Mouse (Mus musculus) liver, embryonic 15.5 days (tissue): Measurements from ENCODE around the gene Lims1. TPM values are rescaled to one million over a fixed set of nuclear protein-coding genes. Genes with fewer than 3 reads are reported as not detected.

Experiments used
- ATAC-seq: fragments of 200-750 bp; cut with Nextera tagmentation; 2 replicates; pipeline ENCODE4 v1.8.0; 2017; ENCODE audit warnings: moderate number of reproducible peaks, mild to moderate bottlenecking, moderate library complexity; ENCODE audit not compliant: insufficient read depth
- H3K27ac ChIP-seq: fragments of 300-500 bp; sonication (generic); replicated peaks from 2 replicates; pipeline ENCODE4 v1.5.1; 2015; ENCODE audit warnings: mild to moderate bottlenecking, inconsistent platforms
- H3K27me3 ChIP-seq: fragments of 300-500 bp; sonication (generic); 2 replicates; pipeline ENCODE4 v1.6.1; 2015; ENCODE audit warnings: mild to moderate bottlenecking, inconsistent platforms
- H3K36me3 ChIP-seq: fragments of 300-500 bp; sonication (generic); replicated peaks from 2 replicates; pipeline ENCODE4 v1.6.1; 2015; ENCODE audit warnings: moderate library complexity, mild to moderate bottlenecking, inconsistent platforms
- H3K4me1 ChIP-seq: fragments of 300-500 bp; sonication (generic); replicated peaks from 2 replicates; pipeline ENCODE4 v1.6.1; 2015; ENCODE audit warnings: inconsistent platforms
- H3K4me2 ChIP-seq: fragments of 300-500 bp; sonication (generic); 2 replicates; pipeline ENCODE4 v1.6.1; 2015; ENCODE audit warnings: moderate library complexity, mild to moderate bottlenecking, inconsistent platforms
- H3K4me3 ChIP-seq: fragments of 300-500 bp; sonication (generic); replicated peaks from 2 replicates; pipeline ENCODE4 v1.5.1; 2015; ENCODE audit warnings: mild to moderate bottlenecking, inconsistent platforms
- H3K9ac ChIP-seq: fragments of 300-500 bp; sonication (generic); 2 replicates; pipeline ENCODE4 v1.6.1; 2015; ENCODE audit warnings: moderate library complexity, mild to moderate bottlenecking, inconsistent platforms
- H3K9me3 ChIP-seq: fragments of 300-500 bp; sonication (generic); replicated peaks from 2 replicates; pipeline ENCODE4 v1.6.1; 2016; ENCODE audit warnings: inconsistent platforms
- WGBS: fragments of 180-500 bp; shearing (Covaris S2); methylation state at CpG from one replicate; pipeline ENCODE4 v1.1.7; 2015; ENCODE audit warnings: mixed read lengths; ENCODE audit not compliant: insufficient replicate concordance; 5-methylcytosine and 5-hydroxymethylcytosine counted together
- polyA plus RNA-seq: library from polyadenylated mRNA; unstranded; fragments of >200 nt; fragmentation: Nextera tagmentation; extraction: Ambion mirVana; gene quantifications from 2 replicates; pipeline ENCODE4 v1.2.1, GENCODE M21; 2015

Gene Lims1
- polyA plus RNA-seq, 1 experiment from 2014 or later: 85.4 TPM

DNA sequence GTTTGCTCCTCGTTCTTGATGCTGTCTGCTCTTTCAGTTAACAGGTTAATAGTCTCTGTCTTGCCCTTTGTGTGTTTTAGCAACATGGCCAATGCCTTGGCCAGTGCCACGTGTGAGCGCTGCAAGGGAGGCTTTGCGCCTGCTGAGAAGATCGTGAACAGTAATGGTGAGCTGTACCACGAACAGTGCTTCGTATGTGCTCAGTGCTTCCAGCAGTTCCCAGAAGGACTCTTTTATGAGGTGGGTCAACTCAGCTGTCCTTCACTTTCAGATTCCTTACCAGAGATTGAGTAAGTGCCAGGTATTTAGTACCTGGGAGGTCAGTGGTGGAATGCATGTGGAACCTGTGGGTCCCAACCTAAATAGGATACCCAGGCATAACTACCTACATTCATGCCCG lies 75.7 kb downstream of the Lims1 start:
- H3K9me3 ChIP-seq: no peaks in the 10 kb centered on the region
- no peak overlapping the region for H3K9ac ChIP-seq
- no peak overlapping the region for H3K27ac ChIP-seq
- peaks cover 64% of the 10 kb centered on the region for H3K36me3 ChIP-seq
- ATAC-seq: no peak
- H3K4me3 ChIP-seq: no peak overlapping the region
- H3K27me3 ChIP-seq: no peaks in the 10 kb centered on the region
- WGBS: 93% methylated on average over 8 of the region's 8 CpGs
- H3K4me1 ChIP-seq: peaks cover 18% of the 10 kb centered on the region
- no peak overlapping the region for H3K4me2 ChIP-seq

- WGBS: 83% methylated on average over 3 of the region's 3 CpGs
- Histone ChIP-seq H3K9ac (no peak overlapping the region), H3K27me3 (no peaks in the 10 kb centered on the region), H3K9me3 (no peaks in the 10 kb centered on the region), H3K36me3 (peaks cover 67% of the 10 kb centered on the region), H3K27ac (no peak overlapping the region), H3K4me3 (no peak overlapping the region), H3K4me1 (peaks cover 29% of the 10 kb centered on the region), H3K4me2 (no peak overlapping the region)
- no peak for ATAC-seq
These were observed 78.6 kb downstream of the Lims1 start for GRCm38 (mm10) chr10:58401838-58402237.

- Histone ChIP-seq H3K27me3 (no peaks in the 10 kb centered on the region), H3K4me3 (no peak overlapping the region), H3K9ac (no peak overlapping the region), H3K9me3 (no peaks in the 10 kb centered on the region), H3K36me3 (peaks cover 80% of the 10 kb centered on the region), H3K4me1 (peaks cover 29% of the 10 kb centered on the region), H3K27ac (peak overlapping the region; percentile 64), H3K4me2 (no peak overlapping the region)
- WGBS: 61% methylated on average over 6 of the region's 6 CpGs
- ATAC-seq: no peak
These were observed 81.4 kb downstream of the Lims1 start for GRCm38 (mm10) chr10:58404639-58405038.

- WGBS: 24% methylated on average over 4 of the region's 4 CpGs
- Histone ChIP-seq H3K9me3 (no peaks in the 10 kb centered on the region), H3K4me2 (no peak overlapping the region), H3K9ac (no peak overlapping the region), H3K4me1 (peaks cover 29% of the 10 kb centered on the region), H3K36me3 (peaks cover 83% of the 10 kb centered on the region), H3K27ac (peak overlapping the region; percentile 64), H3K4me3 (no peak overlapping the region), H3K27me3 (no peaks in the 10 kb centered on the region)
- peak; percentile 69 for ATAC-seq
These were observed 82.2 kb downstream of the Lims1 start for GRCm38 (mm10) chr10:58405285-58405948.

DNA sequence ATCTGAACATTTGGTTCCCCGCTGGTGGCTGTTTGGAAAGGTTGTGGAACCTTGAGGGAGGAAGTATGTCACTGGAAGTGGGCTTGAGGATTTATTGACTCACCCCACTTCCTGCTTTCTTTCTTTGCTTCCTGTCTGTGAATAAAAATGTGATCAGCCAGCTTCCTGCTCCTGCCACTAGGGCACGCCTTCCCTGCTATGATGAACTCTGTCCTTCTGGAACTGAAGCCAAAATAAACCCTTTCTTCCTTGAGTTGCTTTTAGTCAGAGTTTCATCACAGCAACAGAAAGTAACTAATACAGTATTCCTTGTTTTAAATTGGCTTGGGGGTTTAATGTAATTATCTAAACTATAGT lies 82.7 kb downstream of the Lims1 start:
- peaks cover 86% of the 10 kb centered on the region for H3K36me3 ChIP-seq
- 40% methylated on average over 2 of the region's 2 CpGs for WGBS
- H3K4me2 ChIP-seq: no peak overlapping the region
- no peaks in the 10 kb centered on the region for H3K27me3 ChIP-seq
- H3K27ac ChIP-seq: peak overlapping the region; percentile 64
- ATAC-seq: peak; percentile 51; the same call in 1 of the 2 replicates
- H3K4me3 ChIP-seq: no peak overlapping the region
- peaks cover 29% of the 10 kb centered on the region for H3K4me1 ChIP-seq
- no peak overlapping the region for H3K9ac ChIP-seq
- H3K9me3 ChIP-seq: no peaks in the 10 kb centered on the region

- ATAC-seq: peak; percentile 97
- H3K4me2 ChIP-seq: peak overlapping the region; percentile 46
- no peaks in the 10 kb centered on the region for H3K27me3 ChIP-seq
- H3K36me3 ChIP-seq: peaks cover 96% of the 10 kb centered on the region
- H3K4me1 ChIP-seq: peaks cover 24% of the 10 kb centered on the region
- no peak overlapping the region for H3K4me3 ChIP-seq
- WGBS: 22% methylated on average over 4 of the region's 4 CpGs
- no peaks in the 10 kb centered on the region for H3K9me3 ChIP-seq
- no peak overlapping the region for H3K9ac ChIP-seq
- H3K27ac ChIP-seq: peak overlapping the region; percentile 85
These were observed 89.1 kb downstream of the Lims1 start for GRCm38 (mm10) chr10:58412331-58412730.

DNA sequence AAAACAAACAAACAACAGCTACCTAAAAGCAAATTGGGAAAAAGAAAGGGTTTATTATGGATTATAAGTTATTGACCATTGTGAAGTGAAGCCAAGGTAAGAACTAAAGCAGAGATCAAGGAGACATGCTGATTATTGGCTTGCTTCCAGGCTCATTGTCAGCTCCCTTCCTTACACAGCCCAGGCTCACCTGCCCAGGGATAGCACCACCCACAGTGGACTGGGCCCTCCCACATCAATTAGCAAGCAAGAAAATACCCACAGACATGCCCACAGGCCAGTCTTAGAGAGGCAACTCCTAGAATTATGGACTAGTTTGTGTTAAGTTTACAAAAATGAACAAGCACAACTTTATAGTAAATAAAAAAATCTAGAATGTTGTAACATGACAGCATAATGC lies 89.6 kb downstream of the Lims1 start:
- H3K4me1 ChIP-seq: peaks cover 24% of the 10 kb centered on the region
- H3K27ac ChIP-seq: peak overlapping the region; percentile 85
- peaks cover 96% of the 10 kb centered on the region for H3K36me3 ChIP-seq
- no peaks in the 10 kb centered on the region for H3K27me3 ChIP-seq
- no peak overlapping the region for H3K9ac ChIP-seq
- no peak overlapping the region for H3K4me3 ChIP-seq
- ATAC-seq: peak; percentile 75
- no peaks in the 10 kb centered on the region for H3K9me3 ChIP-seq
- peak overlapping the region; percentile 46; the same call in 1 of the 2 replicates for H3K4me2 ChIP-seq

DNA sequence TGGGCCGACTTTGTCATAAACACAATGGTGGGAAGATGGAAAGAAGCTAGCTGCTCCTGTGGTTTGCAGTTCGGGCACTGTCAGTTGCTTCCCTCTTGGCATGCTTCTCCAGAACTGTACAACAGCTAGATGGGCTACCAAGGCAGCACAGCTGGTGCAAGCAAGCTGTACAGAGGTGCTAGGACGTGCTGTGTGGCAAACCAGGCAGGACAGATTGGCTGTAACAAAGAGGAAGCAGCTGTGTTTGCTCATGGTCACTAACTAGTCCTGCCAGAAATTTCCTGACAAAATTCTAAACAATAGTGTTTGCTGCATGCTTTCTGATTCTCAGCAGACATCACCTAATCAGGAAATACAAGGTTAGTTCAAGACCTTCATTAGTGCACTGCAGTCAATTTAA lies 93.4 kb downstream of the Lims1 start:
- WGBS: 67% methylated on average over 3 of the region's 3 CpGs
- Histone ChIP-seq H3K9me3 (no peaks in the 10 kb centered on the region), H3K4me2 (no peak overlapping the region), H3K4me1 (peaks cover 16% of the 10 kb centered on the region), H3K9ac (no peak overlapping the region), H3K36me3 (peaks cover 81% of the 10 kb centered on the region), H3K27me3 (no peaks in the 10 kb centered on the region), H3K27ac (no peak overlapping the region), H3K4me3 (no peak overlapping the region)
- no peak for ATAC-seq

- H3K27ac ChIP-seq: no peak overlapping the region
- peaks cover 79% of the 10 kb centered on the region for H3K36me3 ChIP-seq
- no peak overlapping the region for H3K4me3 ChIP-seq
- no peak overlapping the region for H3K4me2 ChIP-seq
- no peak for ATAC-seq
- H3K9ac ChIP-seq: no peak overlapping the region
- no peaks in the 10 kb centered on the region for H3K9me3 ChIP-seq
- H3K4me1 ChIP-seq: peaks cover under 1% of the 10 kb centered on the region; the same call in 1 of the 2 replicates
- no peaks in the 10 kb centered on the region for H3K27me3 ChIP-seq
- 80% methylated on average over 10 of the region's 10 CpGs for WGBS
These were observed 95.2 kb downstream of the Lims1 start for GRCm38 (mm10) chr10:58418290-58418971.

DNA sequence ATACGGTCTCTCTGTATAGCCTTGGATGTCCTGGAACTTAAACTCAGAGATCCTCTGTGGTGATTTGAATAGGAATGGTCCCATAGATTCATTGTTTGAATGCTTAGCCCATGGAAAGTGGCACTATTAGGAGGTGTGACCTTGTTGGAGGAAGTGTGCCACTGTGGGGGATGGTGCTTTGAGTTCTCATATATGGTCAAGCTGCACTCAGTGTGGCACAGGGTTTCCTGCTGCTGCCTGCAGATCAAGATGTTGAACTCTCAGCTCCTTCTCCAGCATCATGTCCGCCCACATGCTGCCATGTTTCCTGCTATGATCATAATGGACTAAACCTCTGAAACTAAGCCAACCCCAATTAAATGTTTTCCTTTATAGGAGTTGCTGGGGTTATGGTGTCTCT lies 104.7 kb downstream of the Lims1 start:
- Histone ChIP-seq H3K9me3 (no peaks in the 10 kb centered on the region), H3K27me3 (no peaks in the 10 kb centered on the region), H3K4me1 (no peaks in the 10 kb centered on the region), H3K4me3 (no peak overlapping the region), H3K36me3 (peaks cover 25% of the 10 kb centered on the region), H3K4me2 (no peak overlapping the region), H3K9ac (no peak overlapping the region), H3K27ac (no peak overlapping the region)
- no peak for ATAC-seq
- WGBS: 79% methylated on average over 2 of the region's 2 CpGs

GRCm38 (mm10) chr10:58445850-58446249 lies 122.6 kb downstream of the Lims1 start:
- no peaks in the 10 kb centered on the region for H3K27me3 ChIP-seq

More at GRCm38 (mm10) chr10:58445850-58446249, 122.6 kb downstream of the Lims1 start:
- peak overlapping the region; percentile 97 for H3K4me3 ChIP-seq
- peaks cover 29% of the 10 kb centered on the region for H3K4me1 ChIP-seq
- H3K9ac ChIP-seq: peak overlapping the region; percentile 99
- H3K9me3 ChIP-seq: no peaks in the 10 kb centered on the region
- ATAC-seq: no peak
- peak overlapping the region; percentile 79 for H3K4me2 ChIP-seq
- 0 out of 2 replicates have a peak, but pooled peaks cover 3% of the 10 kb centered on the region for H3K36me3 ChIP-seq
- 5% methylated on average over 9 of the region's 9 CpGs for WGBS
- H3K27ac ChIP-seq: peak overlapping the region; percentile 99
